Mouse (Mus musculus): ENCODE measurements around the gene Tomm70a.

GRCm38 (mm10) chr16:57126268-57126667, 4.8 kb downstream of the Tomm70a start:
- no peak for TF ChIP-seq CTCF (IDR thresholded peaks at IDR 0.05; ENCODE audit: low read depth)
- no peak for TF ChIP-seq EP300 (IDR thresholded peaks at IDR 0.05; ENCODE audit: low read depth)
